Mouse (Mus musculus): ENCODE measurements around the gene Lig3. TPM values are rescaled to one million over a fixed set of nuclear protein-coding genes. Genes with fewer than 3 reads are reported as not detected.

Gene Lig3
- polyA plus RNA-seq, 1 experiment: 29.8 TPM

GRCm38 (mm10) chr11:82763742-82764437 lies 17.0 kb upstream of the Lig3 start, which contains the start of the genes Cct6b and Zfp830:
Gene Cct6b, minus strand, starts transcription at chr11:82764321.
Gene Zfp830, plus strand, starts transcription at chr11:82764345.
- no peaks in the 10 kb centered on the region for H3K27me3 ChIP-seq (replicated peaks)
- H3K4me1 ChIP-seq: peaks cover 30% of the 10 kb centered on the region
- TF ChIP-seq GATA1 (IDR thresholded peaks at IDR 0.05; ENCODE audit: borderline replicate concordance, low read length) (no peak), FLI1 (IDR thresholded peaks at IDR 0.05; ENCODE audit: low read length) (0 out of 2 replicates have a peak, but pooled peaks have one; percentile 49)
- peaks cover 7% of the 10 kb centered on the region; the same call in 1 of the 2 replicates for H3K9me3 ChIP-seq
- peaks cover 29% of the 10 kb centered on the region for H3K36me3 ChIP-seq (replicated peaks; ENCODE audit: low read length)
- peak within 1 kb of the TSS; percentile 98 for H3K4me3 ChIP-seq (replicated peaks)

GRCm38 (mm10) chr11:82764438-82764924 lies 16.4 kb upstream of the Lig3 start:
- TF ChIP-seq FLI1 (IDR thresholded peaks at IDR 0.05; ENCODE audit: low read length): no peak
- TF ChIP-seq GATA1 (IDR thresholded peaks at IDR 0.05; ENCODE audit: borderline replicate concordance, low read length): no peak
- no peaks in the 10 kb centered on the region for H3K27me3 ChIP-seq (replicated peaks)
- peak overlapping the region; percentile 98 for H3K4me3 ChIP-seq (replicated peaks)

DNA sequence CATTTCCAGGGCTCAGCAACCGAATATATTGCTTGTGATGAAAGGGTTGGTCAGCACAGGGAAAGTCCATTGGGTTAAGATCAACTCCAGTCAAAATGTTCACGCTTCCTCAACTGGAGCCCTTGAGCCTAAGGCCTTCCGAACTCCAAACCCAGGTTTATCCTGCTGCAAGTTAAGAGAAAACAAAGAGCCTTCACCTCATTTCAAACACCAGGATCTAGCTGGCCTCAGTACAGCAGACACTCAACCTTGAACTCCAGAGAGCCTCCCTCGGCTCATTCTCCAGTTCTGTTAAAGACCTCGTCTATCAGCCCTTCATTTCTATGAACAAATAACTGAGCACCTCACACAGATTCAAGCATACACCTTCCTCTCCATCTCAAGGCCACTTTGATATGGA lies 774 bp upstream of the Lig3 start:
- H3K4me3 ChIP-seq (replicated peaks): peak overlapping the region; percentile 93
- no peaks in the 10 kb centered on the region for H3K27me3 ChIP-seq (replicated peaks)
- no peaks in the 10 kb centered on the region for H3K9me3 ChIP-seq
- TF ChIP-seq GATA1 (IDR thresholded peaks at IDR 0.05; ENCODE audit: borderline replicate concordance, low read length): no peak
- TF ChIP-seq FLI1 (IDR thresholded peaks at IDR 0.05; ENCODE audit: low read length): no peak
- H3K36me3 ChIP-seq (replicated peaks; ENCODE audit: low read length): peaks cover 37% of the 10 kb centered on the region
- H3K4me1 ChIP-seq: peaks cover 51% of the 10 kb centered on the region

More at GRCm38 (mm10) chr11:82764438-82764924, 16.4 kb upstream of the Lig3 start:
- Histone ChIP-seq H3K4me1 (peaks cover 26% of the 10 kb centered on the region), H3K36me3 (replicated peaks; ENCODE audit: low read length) (peaks cover 35% of the 10 kb centered on the region), H3K9me3 (peaks cover 7% of the 10 kb centered on the region; the same call in 1 of the 2 replicates)

DNA sequence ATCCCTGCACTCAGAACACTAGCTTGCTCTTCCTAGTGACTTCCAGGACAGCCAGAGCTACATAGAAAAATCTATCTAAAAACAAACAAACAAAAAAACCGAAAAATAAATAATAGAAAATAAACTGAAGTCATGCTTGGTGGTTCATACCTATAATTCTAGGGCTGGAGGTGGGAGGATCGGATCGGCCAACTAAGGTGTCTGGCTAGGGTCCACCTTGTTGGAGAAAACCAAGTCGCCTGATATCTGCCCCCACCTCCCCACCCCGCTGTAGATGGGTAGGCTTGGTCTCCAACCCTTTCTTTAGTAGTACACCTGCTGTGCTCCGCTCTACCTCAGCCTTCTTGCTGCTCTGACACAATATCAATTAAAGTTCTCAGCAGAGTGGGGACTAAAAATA lies 1.3 kb downstream of the Lig3 start:
- Histone ChIP-seq H3K36me3 (replicated peaks; ENCODE audit: low read length) (peaks cover 49% of the 10 kb centered on the region), H3K4me1 (peaks cover 44% of the 10 kb centered on the region), H3K9me3 (no peaks in the 10 kb centered on the region), H3K4me3 (replicated peaks) (peak overlapping the region; percentile 93), H3K27me3 (replicated peaks) (no peaks in the 10 kb centered on the region)
- TF ChIP-seq GATA1 (IDR thresholded peaks at IDR 0.05; ENCODE audit: borderline replicate concordance, low read length) (no peak), FLI1 (IDR thresholded peaks at IDR 0.05; ENCODE audit: low read length) (no peak)

- TF ChIP-seq FLI1 (IDR thresholded peaks at IDR 0.05; ENCODE audit: low read length): no peak
- no peak for TF ChIP-seq GATA1 (IDR thresholded peaks at IDR 0.05; ENCODE audit: borderline replicate concordance, low read length)
- peaks cover 55% of the 10 kb centered on the region for H3K36me3 ChIP-seq (replicated peaks; ENCODE audit: low read length)
- no peaks in the 10 kb centered on the region for H3K27me3 ChIP-seq (replicated peaks)
- H3K9me3 ChIP-seq: no peaks in the 10 kb centered on the region
- peaks cover 40% of the 10 kb centered on the region for H3K4me1 ChIP-seq
- peak overlapping the region; percentile 14 for H3K4me3 ChIP-seq (replicated peaks)
Measured at GRCm38 (mm10) chr11:82783453-82783852, 2.5 kb downstream of the Lig3 start.

DNA sequence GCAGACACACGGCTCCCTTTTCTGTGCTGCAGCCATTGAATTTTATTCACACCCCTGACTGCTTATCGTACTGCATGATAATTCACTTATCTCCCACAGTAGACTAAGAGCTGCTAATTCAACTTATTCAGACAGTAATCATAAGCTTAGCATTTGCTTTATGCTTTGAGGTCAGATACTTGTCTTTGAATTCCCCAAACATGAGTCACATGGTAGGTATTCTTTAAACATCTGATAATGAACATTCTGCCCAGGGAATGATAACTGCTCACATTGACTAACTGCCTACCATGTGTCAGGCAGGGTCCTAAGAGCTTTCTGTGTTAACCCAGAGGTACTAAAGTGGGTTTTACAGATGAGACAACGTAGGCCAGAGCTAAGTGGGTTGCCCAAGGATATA lies 25.7 kb downstream of the Lig3 start:
- no peaks in the 10 kb centered on the region for H3K9me3 ChIP-seq
- peaks cover 39% of the 10 kb centered on the region for H3K4me1 ChIP-seq
- no peak for TF ChIP-seq FLI1 (IDR thresholded peaks at IDR 0.05; ENCODE audit: low read length)
- no peak for TF ChIP-seq GATA1 (IDR thresholded peaks at IDR 0.05; ENCODE audit: borderline replicate concordance, low read length)
- peaks cover 100% of the 10 kb centered on the region for H3K36me3 ChIP-seq (replicated peaks; ENCODE audit: low read length)
- no peak overlapping the region for H3K4me3 ChIP-seq (replicated peaks)
- H3K27me3 ChIP-seq (replicated peaks): no peaks in the 10 kb centered on the region

- TF ChIP-seq GATA1 (IDR thresholded peaks at IDR 0.05; ENCODE audit: borderline replicate concordance, low read length) (no peak), FLI1 (IDR thresholded peaks at IDR 0.05; ENCODE audit: low read length) (no peak)
- H3K4me1 ChIP-seq: peaks cover 39% of the 10 kb centered on the region
- no peaks in the 10 kb centered on the region for H3K9me3 ChIP-seq
- no peak overlapping the region for H3K4me3 ChIP-seq (replicated peaks)
- H3K36me3 ChIP-seq (replicated peaks; ENCODE audit: low read length): peaks cover 100% of the 10 kb centered on the region
- H3K27me3 ChIP-seq (replicated peaks): no peaks in the 10 kb centered on the region
Measured at GRCm38 (mm10) chr11:82807370-82807769, 26.5 kb downstream of the Lig3 start.

DNA sequence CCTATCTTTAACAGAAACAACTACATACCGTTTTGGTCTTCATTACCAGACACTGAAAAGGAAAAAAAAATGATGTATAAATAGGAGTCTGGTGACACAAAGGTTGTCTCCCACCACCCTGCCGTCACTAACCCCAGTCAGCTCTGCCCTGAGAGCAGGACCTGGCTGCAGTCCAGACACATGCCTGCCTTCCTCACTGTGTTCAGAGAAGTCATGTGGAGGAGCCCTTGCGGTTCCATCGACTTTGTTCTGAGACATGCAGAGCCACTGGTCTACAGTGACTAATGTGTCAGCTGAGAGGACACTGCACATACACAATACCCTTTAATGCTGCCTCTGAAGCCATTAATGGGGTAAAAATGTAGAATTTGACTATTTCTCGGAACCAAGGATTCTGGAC lies 27.6 kb downstream of the Lig3 start:
- Histone ChIP-seq H3K36me3 (replicated peaks; ENCODE audit: low read length) (peaks cover 100% of the 10 kb centered on the region), H3K4me3 (replicated peaks) (no peak overlapping the region), H3K27me3 (replicated peaks) (no peaks in the 10 kb centered on the region), H3K4me1 (peaks cover 40% of the 10 kb centered on the region), H3K9me3 (no peaks in the 10 kb centered on the region)
- no peak for TF ChIP-seq FLI1 (IDR thresholded peaks at IDR 0.05; ENCODE audit: low read length)
- TF ChIP-seq GATA1 (IDR thresholded peaks at IDR 0.05; ENCODE audit: borderline replicate concordance, low read length): no peak

DNA sequence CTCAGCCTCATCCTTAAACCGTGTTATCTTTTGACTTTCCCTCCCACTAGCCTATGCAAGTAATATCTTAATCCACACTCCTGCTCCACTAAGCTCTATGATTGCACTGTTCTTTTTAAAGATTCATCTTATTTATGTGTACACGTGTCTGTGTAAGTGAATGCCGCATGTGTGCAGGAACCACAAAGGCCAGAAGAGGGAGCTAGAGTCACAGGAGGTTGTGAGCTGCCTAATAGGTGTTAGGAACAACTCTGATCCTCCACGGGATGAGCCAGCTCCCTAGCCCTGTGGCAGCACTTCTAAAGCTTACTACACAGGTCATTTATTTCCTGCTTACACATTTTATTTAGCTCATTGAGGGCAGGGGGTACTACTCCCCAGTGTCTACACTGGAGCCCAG lies 38.4 kb downstream of the Lig3 start:
- H3K9me3 ChIP-seq: no peaks in the 10 kb centered on the region
- H3K27me3 ChIP-seq (replicated peaks): no peaks in the 10 kb centered on the region
- peaks cover 48% of the 10 kb centered on the region for H3K4me1 ChIP-seq
- peaks cover 73% of the 10 kb centered on the region for H3K36me3 ChIP-seq (replicated peaks; ENCODE audit: low read length)
- TF ChIP-seq FLI1 (IDR thresholded peaks at IDR 0.05; ENCODE audit: low read length): no peak
- TF ChIP-seq GATA1 (IDR thresholded peaks at IDR 0.05; ENCODE audit: borderline replicate concordance, low read length): no peak
- no peak overlapping the region for H3K4me3 ChIP-seq (replicated peaks)

DNA sequence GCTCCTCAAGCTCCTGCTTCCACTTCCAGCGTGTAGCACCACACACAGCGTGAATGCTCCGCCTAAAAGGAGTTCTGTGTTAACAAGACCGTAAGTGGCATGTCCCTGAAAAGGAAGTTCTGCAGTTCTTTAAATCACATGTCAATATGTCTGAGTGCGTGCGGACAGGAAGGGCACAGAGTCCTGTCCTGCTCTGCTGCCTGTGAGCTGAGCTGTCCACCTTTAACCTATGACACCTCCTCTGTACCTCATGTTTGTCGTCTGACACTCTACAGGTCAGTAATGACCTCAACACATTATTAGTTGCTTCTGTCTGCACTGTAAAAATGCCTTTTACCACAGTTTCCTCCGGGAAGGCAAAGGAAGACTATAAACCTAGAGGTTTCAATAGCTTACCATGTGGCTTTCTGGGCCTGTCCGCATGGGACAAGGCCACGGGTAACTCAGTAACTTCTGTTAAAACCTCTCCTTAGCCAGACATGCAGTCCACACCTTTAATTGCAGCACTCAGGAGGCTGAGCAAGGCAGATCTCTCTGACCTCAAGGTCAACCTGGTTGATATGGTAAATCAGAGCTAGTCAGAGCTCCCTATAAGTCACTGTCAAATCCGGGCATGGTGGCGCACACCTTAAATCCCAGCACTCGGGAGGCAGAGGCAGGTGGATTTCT lies 40.0 kb downstream of the Lig3 start:
- Histone ChIP-seq H3K9me3 (no peaks in the 10 kb centered on the region), H3K4me1 (peaks cover 57% of the 10 kb centered on the region), H3K27me3 (replicated peaks) (no peaks in the 10 kb centered on the region), H3K36me3 (replicated peaks; ENCODE audit: low read length) (peaks cover 71% of the 10 kb centered on the region), H3K4me3 (replicated peaks) (no peak overlapping the region)
- TF ChIP-seq FLI1 (IDR thresholded peaks at IDR 0.05; ENCODE audit: low read length): no peak
- TF ChIP-seq GATA1 (IDR thresholded peaks at IDR 0.05; ENCODE audit: borderline replicate concordance, low read length): no peak

All from megakaryocyte, embryonic 14.5 days (primary cell).